Mouse (Mus musculus): ENCODE results near the gene Tbx19. TPM values are rescaled to one million over a fixed set of nuclear protein-coding genes. Genes with fewer than 3 reads are reported as not detected.

Tbx19 gene
- polyA plus RNA-seq, 1 experiment: 0.01 TPM

DNA sequence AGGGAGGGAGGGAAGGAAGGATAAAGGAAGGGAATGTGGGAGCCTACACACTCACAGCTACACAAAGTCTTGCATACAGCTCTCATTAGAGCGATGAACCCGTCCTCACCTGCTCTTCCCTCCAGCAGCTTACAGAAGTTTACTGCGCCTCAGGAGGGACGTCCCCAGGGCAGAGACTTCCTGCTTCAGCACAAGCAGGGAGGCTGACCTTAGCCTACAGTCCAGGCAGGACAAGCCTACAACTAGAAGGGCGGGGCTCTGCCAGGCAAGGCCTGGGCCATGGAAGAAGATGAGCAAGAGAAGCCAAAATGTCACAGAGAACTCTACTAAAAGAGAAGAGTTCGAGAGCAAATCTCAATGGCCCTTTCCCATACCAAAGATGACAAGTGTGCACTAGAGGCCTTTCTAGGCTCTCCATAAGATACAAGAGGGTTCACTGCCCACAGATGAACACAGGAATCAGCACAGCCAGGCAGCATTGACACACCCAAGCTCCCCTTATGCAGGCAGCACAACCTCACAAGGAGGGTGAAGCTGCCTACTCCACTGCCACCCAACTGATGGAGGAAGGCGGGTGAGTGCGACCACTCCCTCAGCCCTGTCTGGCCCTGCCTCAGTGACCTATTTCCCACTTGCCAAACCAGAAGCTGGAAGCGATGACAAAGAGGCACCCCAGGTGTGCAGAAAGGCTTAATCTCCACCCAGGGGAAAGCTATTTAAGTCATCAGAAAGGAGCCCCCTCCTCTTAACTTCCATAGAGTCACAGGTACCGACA is 28.4 kb upstream of the Tbx19 start:
- no peak overlapping the region for H3K4me3 ChIP-seq (replicated peaks)
- no peaks in the 10 kb centered on the region for H3K9me3 ChIP-seq (ENCODE audit: control insufficient read depth, low read length)
- peaks cover 26% of the 10 kb centered on the region for H3K36me3 ChIP-seq (ENCODE audit: control insufficient read depth)
- no peaks in the 10 kb centered on the region for H3K27me3 ChIP-seq (ENCODE audit: control insufficient read depth)
- peaks cover 30% of the 10 kb centered on the region for H3K4me1 ChIP-seq (ENCODE audit: control insufficient read depth)
- TF ChIP-seq GATA1 (IDR thresholded peaks at IDR 0.05; ENCODE audit: low read length) (no peak), TAL1 (IDR thresholded peaks at IDR 0.05; ENCODE audit: low read length) (no peak)

- Histone ChIP-seq H3K9me3 (ENCODE audit: control insufficient read depth, low read length) (no peaks in the 10 kb centered on the region), H3K36me3 (ENCODE audit: control insufficient read depth) (peaks cover 39% of the 10 kb centered on the region), H3K27me3 (ENCODE audit: control insufficient read depth) (no peaks in the 10 kb centered on the region), H3K4me1 (ENCODE audit: control insufficient read depth) (peaks cover 14% of the 10 kb centered on the region), H3K4me3 (replicated peaks) (no peak overlapping the region)
- TF ChIP-seq GATA1 (IDR thresholded peaks at IDR 0.05; ENCODE audit: low read length) (no peak), TAL1 (IDR thresholded peaks at IDR 0.05; ENCODE audit: low read length) (no peak)
Observed at GRCm38 (mm10) chr1:165187357-165187756, 26.8 kb upstream of the Tbx19 start.

DNA sequence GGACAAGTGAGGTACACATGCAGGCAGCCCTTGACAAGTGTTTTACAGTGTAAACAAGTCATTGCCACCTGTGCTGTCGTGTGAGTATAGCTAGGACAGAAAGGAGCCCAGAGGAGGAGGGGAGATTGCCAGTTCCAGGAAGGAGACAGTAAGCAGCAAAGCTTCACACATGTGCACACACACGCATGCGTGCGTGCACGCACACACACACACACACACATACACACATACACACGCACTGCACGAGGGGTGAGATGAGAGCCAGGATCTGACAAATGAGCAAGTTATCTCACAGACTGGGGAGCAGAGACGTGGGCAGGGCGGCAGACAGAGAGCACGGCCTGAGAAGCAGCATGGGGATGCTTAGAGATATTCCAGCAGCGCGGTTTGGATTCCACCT is 25.9 kb upstream of the Tbx19 start:
- Histone ChIP-seq H3K9me3 (ENCODE audit: control insufficient read depth, low read length) (no peaks in the 10 kb centered on the region), H3K36me3 (ENCODE audit: control insufficient read depth) (peaks cover 43% of the 10 kb centered on the region), H3K4me3 (replicated peaks) (no peak overlapping the region), H3K4me1 (ENCODE audit: control insufficient read depth) (peaks cover 12% of the 10 kb centered on the region), H3K27me3 (ENCODE audit: control insufficient read depth) (no peaks in the 10 kb centered on the region)
- TF ChIP-seq GATA1 (IDR thresholded peaks at IDR 0.05; ENCODE audit: low read length) (no peak), TAL1 (IDR thresholded peaks at IDR 0.05; ENCODE audit: low read length) (no peak)

DNA sequence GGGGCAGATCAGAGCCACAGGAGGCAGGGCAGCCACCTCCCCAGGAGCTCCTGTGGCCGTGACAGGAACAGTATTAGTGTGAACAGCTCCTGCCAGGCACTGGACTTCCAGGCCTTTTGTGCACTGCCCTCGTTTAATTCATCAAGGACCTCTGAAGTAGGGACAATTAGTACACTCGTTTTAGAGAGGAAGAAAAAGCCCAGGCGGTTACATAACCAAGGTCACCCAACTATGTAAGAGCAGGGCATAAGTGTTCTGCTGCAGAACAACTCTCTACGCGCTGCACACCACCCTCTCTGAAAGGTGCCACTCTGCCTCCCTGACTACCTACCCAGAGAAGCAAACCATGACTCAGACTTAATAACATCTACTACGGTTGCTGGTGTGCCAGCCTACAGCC is 24.5 kb upstream of the Tbx19 start:
- peaks cover 43% of the 10 kb centered on the region for H3K36me3 ChIP-seq (ENCODE audit: control insufficient read depth)
- H3K4me3 ChIP-seq (replicated peaks): no peak overlapping the region
- TF ChIP-seq TAL1 (IDR thresholded peaks at IDR 0.05; ENCODE audit: low read length): no peak
- no peak for TF ChIP-seq GATA1 (IDR thresholded peaks at IDR 0.05; ENCODE audit: low read length)

GRCm38 (mm10) chr1:165184178-165184577 is 23.6 kb upstream of the Tbx19 start:
- Histone ChIP-seq H3K4me1 (ENCODE audit: control insufficient read depth) (peaks cover 10% of the 10 kb centered on the region), H3K4me3 (replicated peaks) (no peak overlapping the region), H3K27me3 (ENCODE audit: control insufficient read depth) (no peaks in the 10 kb centered on the region), H3K9me3 (ENCODE audit: control insufficient read depth, low read length) (no peaks in the 10 kb centered on the region), H3K36me3 (ENCODE audit: control insufficient read depth) (peaks cover 46% of the 10 kb centered on the region)
- TF ChIP-seq TAL1 (IDR thresholded peaks at IDR 0.05; ENCODE audit: low read length) (no peak), GATA1 (IDR thresholded peaks at IDR 0.05; ENCODE audit: low read length) (no peak)

More for the DNA sequence above, 24.5 kb upstream of the Tbx19 start:
- no peaks in the 10 kb centered on the region for H3K27me3 ChIP-seq (ENCODE audit: control insufficient read depth)
- peaks cover 12% of the 10 kb centered on the region for H3K4me1 ChIP-seq (ENCODE audit: control insufficient read depth)
- H3K9me3 ChIP-seq (ENCODE audit: control insufficient read depth, low read length): no peaks in the 10 kb centered on the region

DNA sequence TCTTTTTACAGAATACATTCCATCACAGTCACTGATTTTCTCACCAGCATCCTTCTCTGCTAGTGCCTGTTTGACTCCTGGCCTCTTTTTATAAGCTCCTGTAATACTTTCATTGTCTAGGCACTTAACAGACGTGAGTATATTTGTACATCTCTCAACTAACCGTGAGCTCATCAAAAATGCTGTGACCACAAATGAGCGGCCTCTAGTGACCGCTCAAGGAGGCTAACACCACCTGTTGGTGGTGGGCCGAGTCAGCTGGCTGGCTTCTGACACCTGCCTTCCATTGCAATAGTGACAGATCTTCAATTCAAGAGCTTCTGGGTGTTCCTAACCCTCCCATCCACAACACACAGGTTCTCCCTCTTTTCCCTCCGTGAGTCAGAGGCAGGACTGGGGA is 22.8 kb upstream of the Tbx19 start:
- Histone ChIP-seq H3K36me3 (ENCODE audit: control insufficient read depth) (peaks cover 52% of the 10 kb centered on the region), H3K27me3 (ENCODE audit: control insufficient read depth) (no peaks in the 10 kb centered on the region), H3K4me1 (ENCODE audit: control insufficient read depth) (peaks cover 5% of the 10 kb centered on the region), H3K4me3 (replicated peaks) (no peak overlapping the region), H3K9me3 (ENCODE audit: control insufficient read depth, low read length) (no peaks in the 10 kb centered on the region)
- TF ChIP-seq TAL1 (IDR thresholded peaks at IDR 0.05; ENCODE audit: low read length) (no peak), GATA1 (IDR thresholded peaks at IDR 0.05; ENCODE audit: low read length) (no peak)

GRCm38 (mm10) chr1:165179321-165179720 is 18.7 kb upstream of the Tbx19 start:
- no peak overlapping the region for H3K4me3 ChIP-seq (replicated peaks)
- no peaks in the 10 kb centered on the region for H3K4me1 ChIP-seq (ENCODE audit: control insufficient read depth)
- no peaks in the 10 kb centered on the region for H3K9me3 ChIP-seq (ENCODE audit: control insufficient read depth, low read length)
- TF ChIP-seq GATA1 (IDR thresholded peaks at IDR 0.05; ENCODE audit: low read length) (no peak), TAL1 (IDR thresholded peaks at IDR 0.05; ENCODE audit: low read length) (no peak)
- peaks cover 44% of the 10 kb centered on the region for H3K36me3 ChIP-seq (ENCODE audit: control insufficient read depth)
- H3K27me3 ChIP-seq (ENCODE audit: control insufficient read depth): no peaks in the 10 kb centered on the region

DNA sequence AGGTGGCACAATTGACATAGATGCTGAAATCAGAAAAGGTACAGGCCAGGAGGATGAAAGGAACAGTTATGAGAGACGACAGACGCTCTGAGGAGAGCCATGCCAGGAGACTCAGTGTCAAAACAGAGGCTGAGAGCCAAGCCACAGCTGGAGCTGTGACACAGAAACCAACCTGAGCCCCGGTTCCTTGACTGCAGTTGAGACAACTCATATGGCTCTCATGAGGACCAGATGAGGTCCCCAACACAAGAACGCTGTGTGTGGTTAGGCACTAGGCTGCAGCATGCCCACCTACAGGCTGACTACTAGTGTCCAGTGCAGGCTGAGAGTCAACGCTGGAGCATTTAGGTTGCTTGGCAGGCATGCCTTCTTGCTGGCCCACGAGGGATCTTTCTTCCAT is 17.5 kb upstream of the Tbx19 start:
- no peak overlapping the region for H3K4me3 ChIP-seq (replicated peaks)
- TF ChIP-seq GATA1 (IDR thresholded peaks at IDR 0.05; ENCODE audit: low read length): no peak
- no peak for TF ChIP-seq TAL1 (IDR thresholded peaks at IDR 0.05; ENCODE audit: low read length)
- no peaks in the 10 kb centered on the region for H3K27me3 ChIP-seq (ENCODE audit: control insufficient read depth)
- peaks cover 3% of the 10 kb centered on the region; the same call in 1 of the 2 replicates for H3K4me1 ChIP-seq (ENCODE audit: control insufficient read depth)
- no peaks in the 10 kb centered on the region for H3K9me3 ChIP-seq (ENCODE audit: control insufficient read depth, low read length)
- peaks cover 36% of the 10 kb centered on the region for H3K36me3 ChIP-seq (ENCODE audit: control insufficient read depth)

GRCm38 (mm10) chr1:165174059-165174616 is 13.6 kb upstream of the Tbx19 start:
- peaks cover 5% of the 10 kb centered on the region; the same call in 1 of the 2 replicates for H3K4me1 ChIP-seq (ENCODE audit: control insufficient read depth)
- H3K9me3 ChIP-seq (ENCODE audit: control insufficient read depth, low read length): no peaks in the 10 kb centered on the region
- no peak overlapping the region for H3K4me3 ChIP-seq (replicated peaks)
- H3K36me3 ChIP-seq (ENCODE audit: control insufficient read depth): peaks cover 24% of the 10 kb centered on the region
- H3K27me3 ChIP-seq (ENCODE audit: control insufficient read depth): peaks cover 2% of the 10 kb centered on the region; the same call in 1 of the 2 replicates
- no peak for TF ChIP-seq TAL1 (IDR thresholded peaks at IDR 0.05; ENCODE audit: low read length)
- TF ChIP-seq GATA1 (IDR thresholded peaks at IDR 0.05; ENCODE audit: low read length): no peak
